Mouse (Mus musculus) liver, adult 2 months (tissue): ENCODE results near the gene Gm49393.

Source experiments
- CTCF ChIP-seq: fragments of 200-500 bp; IDR thresholded peaks from 2 replicates; pipeline ENCODE4 v1.5.1; 2011; ENCODE audit warnings: low read depth, low read length, control low read depth
- POLR2A ChIP-seq: fragments of 200-500 bp; IDR thresholded peaks from 2 replicates; pipeline ENCODE4 v1.6.1; 2011; ENCODE audit warnings: low read length, control low read depth; ENCODE audit not compliant: insufficient read depth; ENCODE audit errors: extremely low read depth

- TF ChIP-seq CTCF (no peak), POLR2A (no peak)
Measured at GRCm38 (mm10) chr13:60812768-60813167, 122.6 kb downstream of the Gm49393 start.
